Mouse (Mus musculus) cerebellum, adult 2 months (tissue): Measurements from ENCODE around the gene Snx11.

Experiments
- CTCF ChIP-seq: fragments of 200-500 bp; IDR thresholded peaks from 2 replicates; pipeline ENCODE4 v1.5.1; 2011; ENCODE audit warnings: low read depth, mild to moderate bottlenecking, control low read depth, low read length, moderate library complexity, borderline replicate concordance; ENCODE audit not compliant: insufficient read depth
- POLR2A ChIP-seq: fragments of 200-500 bp; IDR thresholded peaks from 2 replicates; pipeline ENCODE4 v1.6.1; 2011; ENCODE audit warnings: low read length, control low read depth, borderline replicate concordance; ENCODE audit not compliant: insufficient read depth

GRCm38 (mm10) chr11:96728577-96728976 is 48.8 kb downstream of the Snx11 start:
- TF ChIP-seq CTCF (no peak), POLR2A (no peak)
